Mouse (Mus musculus): Measurements from ENCODE around the gene Cyb5rl.

DNA sequence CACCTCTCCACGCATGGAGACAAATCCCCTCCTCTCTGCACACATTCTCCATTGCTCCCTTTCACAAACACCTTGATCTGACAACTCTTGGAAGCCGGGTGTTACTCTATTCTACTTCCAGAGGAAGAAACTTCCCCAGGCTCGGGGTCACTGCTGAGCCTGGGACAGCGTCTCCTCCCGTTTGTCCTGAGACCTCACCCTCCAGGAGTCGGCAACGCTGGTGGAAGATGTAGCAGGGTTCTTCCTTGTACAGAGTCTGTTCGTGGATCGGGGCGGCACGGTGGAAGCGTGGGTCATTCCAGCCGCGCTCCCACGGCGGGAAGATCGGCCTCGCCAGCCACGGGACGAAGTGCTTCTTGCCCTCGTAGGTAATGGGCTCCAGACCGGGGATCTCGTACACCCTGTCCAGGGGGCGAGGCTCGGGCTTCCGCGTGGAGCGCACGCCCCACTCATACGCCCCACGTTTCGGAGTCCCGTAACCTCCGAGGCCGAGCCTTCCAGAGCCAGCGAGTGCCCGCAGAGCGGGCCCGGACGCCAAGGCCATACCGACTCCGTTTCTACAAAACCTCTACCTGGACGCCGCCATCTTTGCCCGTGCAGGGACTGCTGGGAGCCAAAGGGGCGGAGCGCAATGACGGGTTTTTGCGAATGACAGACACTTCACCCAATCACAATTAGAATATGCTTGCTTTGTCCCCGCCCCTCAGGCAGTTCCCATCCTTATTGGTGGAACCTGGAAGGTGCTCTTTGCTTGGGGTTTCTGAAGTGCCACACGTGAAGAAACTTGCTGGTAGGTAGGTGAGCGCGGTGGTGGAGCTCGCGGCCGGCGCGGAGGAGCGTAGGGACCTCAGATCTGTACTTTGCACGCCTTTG lies at the start of gene Cyb5rl, which contains the start of gene Mrpl37:
- TF ChIP-seq EP300 (IDR thresholded peaks at IDR 0.05; ENCODE audit: low read depth) (no peak), CTCF (IDR thresholded peaks at IDR 0.05; ENCODE audit: low read depth) (no peak)

Measured in heart, postnatal 0 days (tissue).